Mouse (Mus musculus): ENCODE measurements around the gene Asb17. TPM values are rescaled to one million over a fixed set of nuclear protein-coding genes. Genes with fewer than 3 reads are reported as not detected.

Gene Asb17
- total RNA-seq, 2 experiments from 2014 or later, result 0.15 TPM; not detected in 1

DNA sequence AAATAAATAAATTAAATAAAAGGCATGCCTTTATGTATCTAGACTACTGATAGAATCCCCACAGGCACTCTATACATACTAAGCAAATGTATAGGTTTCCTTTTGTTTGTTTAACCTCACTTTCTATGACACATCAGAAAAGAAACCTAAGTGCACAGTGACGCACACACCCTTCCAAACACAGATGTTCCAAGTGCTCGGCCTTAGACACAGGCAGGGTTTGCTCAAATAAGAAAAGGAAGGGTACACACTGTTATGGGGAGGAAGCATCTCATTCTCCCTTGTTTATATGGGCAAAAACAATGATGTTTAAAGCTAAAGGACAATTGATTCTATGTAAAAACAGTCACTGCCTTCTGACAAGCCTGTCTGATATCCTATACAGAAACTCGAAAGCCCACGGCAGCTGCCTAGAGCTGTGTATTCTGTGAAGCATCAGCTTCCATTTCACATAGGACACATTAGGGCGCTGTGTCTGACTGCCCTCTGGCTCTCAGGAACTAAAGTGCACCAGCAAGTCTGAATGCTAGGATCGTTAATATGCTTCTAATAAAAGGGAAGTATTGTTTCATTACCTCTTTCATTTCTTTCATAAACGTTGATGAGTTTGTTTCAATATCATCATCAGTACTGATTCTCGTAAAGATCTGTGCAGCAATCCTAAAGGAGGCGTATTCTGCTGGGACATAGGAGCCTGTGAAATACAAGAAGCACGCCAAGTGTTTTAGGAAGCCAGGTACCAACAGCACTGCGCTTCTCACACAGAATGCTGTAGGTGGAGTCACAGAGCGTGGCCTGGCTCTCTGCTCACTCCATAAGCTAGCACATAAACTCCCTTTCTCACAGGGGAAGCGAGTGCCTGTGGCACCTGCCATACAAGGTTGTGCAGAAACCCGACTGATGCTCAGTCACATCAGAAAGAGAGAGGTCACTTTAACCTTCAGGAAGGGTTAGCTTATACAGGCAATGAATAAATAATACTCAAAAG is 23.4 kb downstream of the Asb17 start:
- DNase-seq (ENCODE audit: extremely low spot score in 1 of 2, low spot score in 1 of 2), result no peak

DNA sequence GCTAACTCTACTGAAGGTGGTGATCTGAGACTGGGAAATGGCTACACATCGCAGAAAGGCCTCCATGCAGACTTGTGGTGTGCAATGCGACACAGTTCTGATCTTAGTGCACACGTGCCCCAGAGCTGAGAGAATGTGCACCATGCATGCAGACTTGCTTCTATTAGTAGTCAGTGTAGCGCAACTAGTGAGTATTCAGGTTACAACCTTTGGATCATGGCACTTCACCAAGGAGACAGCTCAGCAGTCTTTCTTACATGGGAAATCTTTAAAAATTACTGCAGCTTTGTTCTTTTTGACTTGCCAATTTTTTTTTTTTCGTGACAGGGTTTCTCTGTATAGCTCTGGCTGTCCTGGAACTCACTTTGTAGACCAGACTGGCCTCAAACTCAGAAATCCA is 27.4 kb downstream of the Asb17 start:
- no peak for DNase-seq (ENCODE audit: extremely low spot score in 1 of 2, low spot score in 1 of 2)

DNA sequence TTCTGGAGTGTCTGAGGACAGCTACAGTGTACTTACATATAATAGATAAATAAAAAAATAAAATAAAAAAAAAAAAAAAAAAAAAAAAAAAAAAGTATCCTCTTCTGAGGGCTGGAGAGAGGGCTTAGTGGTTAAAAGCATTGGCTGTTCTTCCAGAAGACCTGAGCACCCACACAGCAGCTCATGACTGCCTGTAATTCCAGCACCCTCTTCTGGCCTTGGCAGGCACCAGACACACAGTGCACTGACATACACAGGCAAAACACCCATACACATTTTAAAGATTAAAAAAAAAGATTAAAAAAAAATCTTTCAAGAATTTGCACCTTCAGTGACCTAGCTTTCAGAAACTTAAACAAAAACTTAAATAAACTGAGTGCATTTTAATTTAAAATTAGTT is 42.3 kb downstream of the Asb17 start:
- DNase-seq (ENCODE audit: extremely low spot score in 1 of 2, low spot score in 1 of 2), result no peak

DNA sequence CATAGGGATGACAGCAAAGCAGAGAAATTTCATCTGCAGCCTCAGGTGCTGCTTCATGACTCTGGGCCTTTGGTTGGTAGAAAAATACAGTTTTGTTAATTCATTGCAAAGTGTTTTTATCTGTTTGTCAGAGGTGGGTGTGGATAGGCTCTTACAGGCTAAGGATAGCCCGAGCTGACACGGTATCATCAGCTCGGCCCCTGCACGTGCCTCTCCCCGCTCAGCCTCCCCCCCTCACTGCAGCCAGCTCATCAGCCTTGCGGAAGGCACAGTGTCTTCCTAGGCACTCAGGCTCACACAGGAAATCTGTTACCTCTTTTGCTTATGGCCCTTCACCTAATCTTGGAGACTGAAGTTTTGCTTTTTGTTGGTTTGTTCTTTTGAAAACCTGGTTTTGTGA is 44.1 kb downstream of the Asb17 start:
- no peak for DNase-seq (ENCODE audit: extremely low spot score in 1 of 2, low spot score in 1 of 2)

DNA sequence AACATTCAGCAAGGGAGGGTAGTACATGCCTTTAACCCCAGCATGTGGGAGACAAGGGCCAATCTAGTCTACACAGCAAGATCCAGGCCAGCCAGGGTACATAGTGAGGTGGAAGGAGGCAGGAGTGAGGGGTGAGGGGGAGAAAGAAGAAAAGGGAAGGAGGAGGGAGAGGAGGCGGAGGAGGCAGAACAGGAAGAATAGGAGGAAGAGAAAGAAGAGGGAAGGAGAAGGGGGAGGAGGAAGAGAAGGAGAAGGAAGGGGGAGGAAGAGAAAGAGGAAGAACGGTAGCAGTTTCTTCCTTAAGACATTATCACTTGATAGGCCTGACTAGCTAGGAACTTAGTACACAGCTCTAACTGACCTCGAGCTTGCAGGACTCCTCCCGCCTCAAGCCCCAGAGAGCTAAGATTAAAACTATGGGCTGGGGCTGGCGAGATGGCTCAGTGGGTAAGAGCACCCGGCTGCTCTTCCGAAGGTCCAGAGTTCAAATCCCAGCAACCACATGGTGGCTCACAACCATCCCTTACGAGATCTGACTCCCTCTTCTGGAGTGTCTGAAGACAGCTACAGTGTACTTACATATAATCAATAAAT is 45.3 kb downstream of the Asb17 start:
- DNase-seq (ENCODE audit: extremely low spot score in 1 of 2, low spot score in 1 of 2), result no peak

DNA sequence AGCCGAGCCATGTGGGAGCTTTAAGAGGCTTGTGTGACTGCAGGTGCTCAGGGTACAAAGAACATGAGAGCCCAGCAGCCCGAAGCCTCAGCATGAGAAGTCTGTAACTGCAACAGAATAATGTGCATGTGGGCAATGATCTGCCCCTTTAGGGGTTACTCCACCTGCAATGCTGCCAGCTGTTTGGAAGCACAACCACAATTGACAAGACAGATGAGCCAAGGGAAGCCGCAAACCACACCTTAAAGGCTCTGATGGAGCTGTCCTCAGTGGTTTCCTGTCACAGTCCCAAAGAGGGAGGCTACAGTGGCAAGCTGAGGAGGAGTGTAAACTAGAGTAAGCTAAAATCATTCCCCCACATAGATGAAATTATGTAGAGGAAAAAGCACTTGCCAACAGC is 51.4 kb downstream of the Asb17 start:
- DNase-seq (ENCODE audit: extremely low spot score in 1 of 2, low spot score in 1 of 2), result no peak

DNA sequence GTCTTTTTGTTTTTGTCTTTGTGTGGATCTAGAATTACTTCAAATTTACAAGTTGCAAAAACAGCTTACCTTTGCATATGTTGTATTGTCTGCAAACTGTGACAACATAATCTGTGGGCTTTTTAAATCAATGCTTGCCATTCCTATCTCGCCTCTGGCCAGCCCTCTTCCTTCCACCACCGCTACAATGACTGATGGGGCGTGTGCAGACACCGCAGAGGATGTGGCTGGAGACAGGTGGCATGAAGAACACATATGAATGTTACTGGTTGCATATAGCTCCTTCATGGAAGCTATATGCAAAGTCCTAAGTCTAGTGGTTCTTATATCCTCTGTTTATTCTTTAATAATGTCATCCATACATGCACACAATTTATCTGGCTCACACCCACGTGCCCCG is 53.2 kb downstream of the Asb17 start:
- DNase-seq (ENCODE audit: extremely low spot score in 1 of 2, low spot score in 1 of 2), result no peak

DNA sequence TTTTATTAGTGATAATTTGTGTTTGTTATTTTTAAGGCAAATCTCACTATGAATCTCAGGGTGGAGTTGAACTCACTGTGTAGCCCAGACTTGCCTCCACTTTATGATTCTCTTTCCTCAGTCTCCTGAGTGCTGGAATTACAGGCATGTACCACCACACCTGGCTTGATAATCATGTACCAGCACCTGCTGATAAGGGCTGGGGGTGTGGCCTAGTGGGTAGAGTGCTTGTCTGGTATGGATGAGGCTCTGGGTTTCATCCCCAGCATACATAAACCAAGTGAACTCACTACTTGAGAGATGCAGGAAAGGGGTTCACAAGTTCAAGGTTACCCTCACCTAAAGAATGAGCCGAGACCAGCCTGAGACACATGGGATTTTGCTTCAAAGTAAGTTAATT is 57.9 kb downstream of the Asb17 start:
- DNase-seq (ENCODE audit: extremely low spot score in 1 of 2, low spot score in 1 of 2), result no peak

DNA sequence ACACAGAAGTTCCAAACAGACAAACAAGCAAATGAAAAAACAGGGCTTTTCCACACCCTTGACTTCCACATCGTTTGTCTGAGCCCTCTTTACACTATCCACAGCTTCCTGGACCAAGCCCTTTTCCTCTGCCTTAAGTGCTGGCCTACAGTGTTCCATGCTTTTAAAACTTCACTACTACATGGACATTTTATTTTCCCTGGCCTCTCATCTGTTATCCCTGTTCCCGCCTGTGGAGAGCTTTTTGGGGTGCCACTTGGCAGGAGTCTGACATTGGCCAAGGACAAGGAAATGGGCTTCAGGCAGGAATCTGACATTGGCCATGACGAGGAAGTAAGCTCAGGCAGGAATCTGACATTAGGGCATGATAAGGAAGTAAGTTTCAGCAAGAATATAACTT is 58.6 kb downstream of the Asb17 start:
- DNase-seq (ENCODE audit: extremely low spot score in 1 of 2, low spot score in 1 of 2), result no peak

DNA sequence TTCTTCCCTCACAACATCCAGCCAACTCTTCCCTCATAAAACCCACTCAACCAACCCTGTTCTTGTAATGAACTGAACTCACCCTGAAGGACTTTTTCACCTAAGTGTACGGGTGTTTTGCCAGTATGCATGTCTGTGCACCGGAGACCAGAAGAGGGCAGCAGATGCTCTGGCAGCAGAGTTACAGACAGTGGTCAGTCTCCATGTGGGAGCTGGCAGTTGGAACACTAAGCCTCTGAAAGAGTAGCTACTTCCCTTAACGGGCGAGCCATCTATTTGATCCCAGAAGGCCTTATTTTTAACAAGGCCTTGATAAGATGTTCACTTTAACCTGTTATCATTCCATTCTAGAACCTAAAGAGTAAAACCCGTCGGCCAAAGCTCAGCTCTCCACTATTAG is 60.6 kb downstream of the Asb17 start:
- DNase-seq (ENCODE audit: extremely low spot score in 1 of 2, low spot score in 1 of 2), result peak in 1 of 2 experiments; percentile 20

Other genes with a start within 250 kb of the Asb17 start
- 10 to 100 TPM; 25.6 to 29.0 TPM for gene St6galnac3, start 119.0 kb upstream of the Asb17 start, total RNA-seq (2021)
- under 1 TPM; 0.26 to 0.27 TPM for gene Msh4, start 61.9 kb downstream of the Asb17 start, total RNA-seq (2021)
- gene Rabggtb, start 68.8 kb downstream of the Asb17 start, total RNA-seq (2021), result 10 to 100 TPM; 72.8 to 73.1 TPM
- 10 to 100 TPM; 40.7 to 48.4 TPM for gene Acadm, start 100.4 kb downstream of the Asb17 start, total RNA-seq (2021)
- 10 to 100 TPM; 43.9 to 55.5 TPM for gene Slc44a5, start 129.2 kb downstream of the Asb17 start, total RNA-seq (2021)

Data from layer of hippocampus, postnatal 25 days (tissue).